Comparison of ENCODE assay signal across 16 mouse cellular contexts in the genomic region with DNA sequence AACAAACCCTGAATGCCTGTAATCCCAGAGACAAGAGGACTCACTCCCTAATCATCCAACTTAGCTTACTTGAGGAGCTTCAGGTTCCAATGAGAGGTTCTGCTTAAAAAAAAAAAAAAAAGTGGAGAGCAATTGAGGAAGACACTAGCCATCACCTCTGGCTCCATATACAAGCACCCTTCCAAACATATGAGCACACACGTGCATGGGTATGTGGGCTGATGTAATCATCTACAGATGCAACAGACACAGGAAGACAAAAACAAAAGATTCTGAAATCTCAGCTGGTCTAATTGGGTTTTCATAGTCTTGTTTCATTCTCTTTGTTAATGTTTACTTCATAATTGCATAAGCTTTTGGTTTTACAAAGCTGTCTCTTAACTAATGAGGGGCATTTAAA. TPM values are rescaled to one million over a fixed set of nuclear protein-coding genes. Genes with fewer than 3 reads are reported as not detected.
DNase-seq lines count a peak whose midpoint lies in the region; ATAC-seq lines count a peak whose summit lies in the region.
"Had no signal": no experiment of that assay in that cellular context is flagged by ENCODE, and none has a peak within 500 bp of the region (broad histone marks: within the 10 kb centered on the region; RNA-seq: fewer than 3 reads in every experiment).

No protein-coding gene starts in this region.

- peak overlapping the region; percentile 89 for H3K4me3 ChIP-seq in hindbrain, embryonic 10.5 days
- H3K4me3 ChIP-seq in hindbrain, embryonic 14.5 days (replicated peaks; ENCODE audit: low read length) = no peak overlapping the region
- H3K4me3 ChIP-seq in neural tube, embryonic 13.5 days = no peak overlapping the region
- H3K4me3 ChIP-seq in limb, embryonic 10.5 days = peak overlapping the region; percentile 86
- no peak overlapping the region for H3K4me3 ChIP-seq in midbrain, embryonic 11.5 days (ENCODE audit: low read depth, low read length)

- no peaks in the 10 kb centered on the region for H3K9me3 ChIP-seq in hindbrain, embryonic 10.5 days
- H3K9me3 ChIP-seq in hindbrain, embryonic 14.5 days (ENCODE audit: control insufficient read depth, low read length) = no peaks in the 10 kb centered on the region
- H3K9me3 ChIP-seq in neural tube, embryonic 13.5 days = no peaks in the 10 kb centered on the region
- H3K9me3 ChIP-seq in limb, embryonic 10.5 days (replicated peaks) = no peaks in the 10 kb centered on the region
- H3K9me3 ChIP-seq in midbrain, embryonic 11.5 days (ENCODE audit: control insufficient read depth, low read length) = no peaks in the 10 kb centered on the region
- H3K9me3 ChIP-seq: embryonic facial prominence, embryonic 15.5 days had no signal

- H3K4me1 ChIP-seq in hindbrain, embryonic 10.5 days (replicated peaks) = peaks cover 17% of the 10 kb centered on the region
- peaks cover 12% of the 10 kb centered on the region for H3K4me1 ChIP-seq in hindbrain, embryonic 14.5 days (replicated peaks; ENCODE audit: control insufficient read depth, insufficient read depth, low read length)
- peaks cover 30% of the 10 kb centered on the region for H3K4me1 ChIP-seq in neural tube, embryonic 13.5 days (replicated peaks)
- H3K4me1 ChIP-seq in limb, embryonic 10.5 days = peaks cover 16% of the 10 kb centered on the region
- H3K4me1 ChIP-seq in midbrain, embryonic 11.5 days (ENCODE audit: control insufficient read depth, insufficient read depth, low read length) = peaks cover 9% of the 10 kb centered on the region

- no peak for DNase-seq in hindbrain, embryonic 10.5 days (ENCODE audit: low spot score)
- DNase-seq in hindbrain, embryonic 14.5 days (ENCODE audit: low spot score) = no peak
- no peak for DNase-seq in neural tube, embryonic 10.5 days (ENCODE audit: extremely low spot score, low spot score)
- no peak for DNase-seq in limb, embryonic 10.5 days (ENCODE audit: low spot score)
- no peak for DNase-seq in cerebellum, postnatal 25 days
- DNase-seq in midbrain, embryonic 11.5 days (ENCODE audit: low spot score, missing footprints) = no peak
- DNase-seq: cerebellum, adult 9-10 months; kidney, postnatal 4 days; lung, postnatal 10 days had no signal

- H3K9ac ChIP-seq in hindbrain, embryonic 14.5 days = no peak overlapping the region
- no peak overlapping the region for H3K9ac ChIP-seq in neural tube, embryonic 13.5 days
- H3K9ac ChIP-seq in midbrain, embryonic 11.5 days (ENCODE audit: low read length) = no peak overlapping the region

- peaks cover 47% of the 10 kb centered on the region for H3K36me3 ChIP-seq in hindbrain, embryonic 10.5 days
- H3K36me3 ChIP-seq in hindbrain, embryonic 14.5 days (replicated peaks; ENCODE audit: control insufficient read depth, insufficient read depth) = peaks cover 28% of the 10 kb centered on the region
- peaks cover 22% of the 10 kb centered on the region for H3K36me3 ChIP-seq in neural tube, embryonic 13.5 days
- peaks cover 43% of the 10 kb centered on the region for H3K36me3 ChIP-seq in limb, embryonic 10.5 days
- 0 out of 2 replicates have a peak, but pooled peaks cover 2% of the 10 kb centered on the region for H3K36me3 ChIP-seq in midbrain, embryonic 11.5 days (ENCODE audit: control insufficient read depth, insufficient read depth, low read length)

- no peak overlapping the region for H3K27ac ChIP-seq in hindbrain, embryonic 10.5 days
- H3K27ac ChIP-seq in hindbrain, embryonic 14.5 days = no peak overlapping the region
- H3K27ac ChIP-seq in neural tube, embryonic 13.5 days (replicated peaks) = no peak overlapping the region
- no peak overlapping the region for H3K27ac ChIP-seq in limb, embryonic 10.5 days
- H3K27ac ChIP-seq in midbrain, embryonic 11.5 days (ENCODE audit: low read depth, low read length) = no peak overlapping the region
- H3K27ac ChIP-seq: embryonic facial prominence, embryonic 15.5 days; hindbrain, postnatal 0 days; stomach, postnatal 0 days had no signal

- WGBS in hindbrain, embryonic 10.5 days = 85% methylated on average over 1 of the region's 1 CpGs
- WGBS in hindbrain, embryonic 14.5 days = 94% methylated on average over 1 of the region's 1 CpGs
- WGBS in neural tube, embryonic 13.5 days = 89% methylated on average over 1 of the region's 1 CpGs
- 86% methylated on average over 1 of the region's 1 CpGs for WGBS in limb, embryonic 10.5 days
- WGBS in midbrain, embryonic 11.5 days = 77% methylated on average over 1 of the region's 1 CpGs

- H3K27me3 ChIP-seq in hindbrain, embryonic 10.5 days (ENCODE audit: insufficient read depth, poor library complexity, severe bottlenecking) = no peaks in the 10 kb centered on the region
- H3K27me3 ChIP-seq in hindbrain, embryonic 14.5 days (ENCODE audit: control insufficient read depth, insufficient read depth, low read length) = no peaks in the 10 kb centered on the region
- no peaks in the 10 kb centered on the region for H3K27me3 ChIP-seq in neural tube, embryonic 13.5 days
- no peaks in the 10 kb centered on the region for H3K27me3 ChIP-seq in limb, embryonic 10.5 days (ENCODE audit: low read depth, poor library complexity, severe bottlenecking)
- no peaks in the 10 kb centered on the region for H3K27me3 ChIP-seq in midbrain, embryonic 11.5 days (ENCODE audit: control insufficient read depth, insufficient read depth, low read length)
- H3K27me3 ChIP-seq: embryonic facial prominence, embryonic 15.5 days had no signal

- H3K4me2 ChIP-seq in hindbrain, embryonic 14.5 days (replicated peaks) = no peak overlapping the region; the same call in 1 of the 2 replicates
- peak overlapping the region; percentile 96; the same call in 1 of the 2 replicates for H3K4me2 ChIP-seq in neural tube, embryonic 13.5 days
- no peak overlapping the region for H3K4me2 ChIP-seq in midbrain, embryonic 11.5 days

- ATAC-seq in hindbrain, embryonic 14.5 days (ENCODE audit: low FRiP score) = no peak
- ATAC-seq in neural tube, embryonic 13.5 days (ENCODE audit: low read depth) = no peak
- ATAC-seq in midbrain, embryonic 11.5 days (ENCODE audit: low FRiP score) = no peak
- ATAC-seq: hindbrain, postnatal 0 days; midbrain, embryonic 16.5 days had no signal

RNA-seq across cellular contexts. Expression of a gene that starts 1.3 kb away (rescaled TPM):
- 16.5 and 26.4 TPM in 2 replicates for polyA plus RNA-seq in hindbrain, embryonic 10.5 days (2016; fragmentation: Nextera tagmentation; extraction: Ambion mirVana)
- 11.8 and 16.0 TPM in 2 replicates for polyA plus RNA-seq in hindbrain, embryonic 14.5 days (2014; fragmentation: Nextera tagmentation; extraction: Ambion mirVana)
- 19.2 and 20.3 TPM in 2 replicates for polyA plus RNA-seq in neural tube, embryonic 13.5 days (2015; fragmentation: Nextera tagmentation; extraction: Ambion mirVana)
- 27.8 and 28.9 TPM in 2 replicates for polyA plus RNA-seq in limb, embryonic 10.5 days (2016; fragmentation: Nextera tagmentation; extraction: Ambion mirVana)
- polyA plus RNA-seq in midbrain, embryonic 11.5 days (2014; fragmentation: Nextera tagmentation; extraction: Ambion mirVana) = 29.1 and 34.3 TPM in 2 replicates

RNA-seq across cellular contexts. Expression of a gene that starts 1.4 kb away (rescaled TPM):
- 28.8 and 29.2 TPM in 2 replicates for polyA plus RNA-seq in hindbrain, embryonic 10.5 days (2016; fragmentation: Nextera tagmentation; extraction: Ambion mirVana)
- 61.7 and 62.3 TPM in 2 replicates for polyA plus RNA-seq in hindbrain, embryonic 14.5 days (2014; fragmentation: Nextera tagmentation; extraction: Ambion mirVana)
- 47.1 and 48.2 TPM in 2 replicates for polyA plus RNA-seq in neural tube, embryonic 13.5 days (2015; fragmentation: Nextera tagmentation; extraction: Ambion mirVana)
- 26.8 and 31.5 TPM in 2 replicates for polyA plus RNA-seq in limb, embryonic 10.5 days (2016; fragmentation: Nextera tagmentation; extraction: Ambion mirVana)
- 32.3 and 32.4 TPM in 2 replicates for polyA plus RNA-seq in midbrain, embryonic 11.5 days (2014; fragmentation: Nextera tagmentation; extraction: Ambion mirVana)

RNA-seq across cellular contexts. Expression of a gene that starts 17.2 kb away (rescaled TPM):
- polyA plus RNA-seq in hindbrain, embryonic 10.5 days (2016; fragmentation: Nextera tagmentation; extraction: Ambion mirVana) = not detected in 2 replicates
- not detected in 2 replicates for polyA plus RNA-seq in hindbrain, embryonic 14.5 days (2014; fragmentation: Nextera tagmentation; extraction: Ambion mirVana)
- not detected in 2 replicates for polyA plus RNA-seq in neural tube, embryonic 13.5 days (2015; fragmentation: Nextera tagmentation; extraction: Ambion mirVana)
- polyA plus RNA-seq in limb, embryonic 10.5 days (2016; fragmentation: Nextera tagmentation; extraction: Ambion mirVana) = not detected in 2 replicates
- not detected in 2 replicates for polyA plus RNA-seq in midbrain, embryonic 11.5 days (2014; fragmentation: Nextera tagmentation; extraction: Ambion mirVana)
- polyA plus RNA-seq: brain, embryonic 14.5 days; embryonic facial prominence, embryonic 15.5 days; frontal cortex, adult 2 months; hindbrain, postnatal 0 days; midbrain, embryonic 16.5 days; stomach, postnatal 0 days had no signal

Comparison
In these comparisons a context has a peak if more than half of its experiments do, and no peak if none do; other contexts are left out.
1. H3K4me3 ChIP-seq: peak in hindbrain, embryonic 10.5 days (single experiment) and limb, embryonic 10.5 days (single experiment); none in hindbrain, embryonic 14.5 days (single experiment), neural tube, embryonic 13.5 days (single experiment) and midbrain, embryonic 11.5 days (single experiment).